Mouse (Mus musculus) lung, adult 2 months (tissue): ENCODE data around the gene Pld2.

ENCODE experiments used
- CTCF ChIP-seq: fragments of 200-500 bp; IDR thresholded peaks from 2 replicates; pipeline ENCODE4 v1.5.1; 2011; ENCODE audit warnings: mild to moderate bottlenecking, low read length, control low read depth; ENCODE audit not compliant: insufficient read depth
- POLR2A ChIP-seq: fragments of 200-500 bp; IDR thresholded peaks from 2 replicates; pipeline ENCODE4 v1.6.1; 2011; ENCODE audit warnings: low read depth, mild to moderate bottlenecking, control low read depth, low read length, borderline replicate concordance; ENCODE audit errors: extremely low read depth

DNA sequence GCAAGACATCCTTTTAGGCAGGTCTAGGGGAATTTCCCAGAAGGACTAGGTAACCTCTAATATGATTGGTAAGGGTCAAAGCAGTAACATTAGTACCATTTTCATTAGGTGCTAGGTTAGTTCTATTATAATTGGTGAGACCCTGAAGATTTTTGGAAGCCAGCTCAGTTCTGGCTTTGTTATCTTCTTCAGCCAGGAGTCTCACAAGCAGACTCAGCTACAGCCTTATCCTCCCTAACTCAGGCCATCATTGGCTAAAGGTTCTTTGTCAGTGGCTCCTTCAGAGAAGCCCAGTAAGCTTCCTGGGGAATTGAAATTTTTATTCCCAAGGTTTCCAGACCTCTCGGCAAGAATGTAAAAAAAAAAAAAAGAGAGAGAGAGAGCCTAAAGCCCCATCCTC lies 21.4 kb upstream of the Pld2 start:
- TF ChIP-seq CTCF (no peak), POLR2A (no peak)
